Mouse (Mus musculus): ENCODE results near the gene Map3k19. TPM values are rescaled to one million over a fixed set of nuclear protein-coding genes. Genes with fewer than 3 reads are reported as not detected.

Gene Map3k19
- total and polyA plus RNA-seq, 3 experiments: 0.04 TPM; not detected in 2

DNA sequence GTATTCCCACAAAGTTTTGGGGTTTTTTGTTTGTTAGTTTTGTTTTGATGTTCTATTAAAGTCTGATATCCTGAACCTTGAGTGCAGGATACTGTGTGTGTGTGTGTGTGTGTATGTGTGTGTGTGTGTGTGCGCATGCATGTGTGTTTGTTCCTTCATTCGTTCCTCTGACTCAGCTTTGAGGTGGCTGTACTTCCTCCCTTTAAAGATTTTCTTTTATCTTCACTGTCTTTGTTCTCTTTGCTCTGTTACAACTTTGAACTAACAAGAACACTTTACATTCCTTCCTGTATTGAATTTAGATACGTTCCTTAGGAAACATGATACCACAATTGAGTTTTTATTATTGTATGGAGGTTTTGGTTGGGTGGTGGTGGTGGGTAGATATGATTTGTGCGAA lies 58.5 kb downstream of the Map3k19 start:
- no peak for DNase-seq (ENCODE audit: extremely low read depth)
- Histone ChIP-seq H3K36me3 (replicated peaks in 1 of 2; ENCODE audit: control insufficient read depth in 1 of 2, insufficient read depth in 1 of 2, low read length in 1 of 2) (peaks cover 26 to 69% of the 10 kb centered on the region in 2 experiments), H3K27me3 (replicated peaks) (no peaks in the 10 kb centered on the region), H3K4me2 (ENCODE audit: insufficient read depth, low read depth, poor library complexity, severe bottlenecking) (no peak overlapping the region), H3K4me3 (replicated peaks in 1 of 3; ENCODE audit: low read depth in 2 of 3, low read length in 2 of 3, poor library complexity in 1 of 3) (no peak overlapping the region), H3K9ac (ENCODE audit: insufficient read depth, low read depth) (no peak overlapping the region), H3K9me3 (replicated peaks; ENCODE audit: low read length) (no peaks in the 10 kb centered on the region), H3K27ac (ENCODE audit: insufficient read depth, low read depth) (no peak overlapping the region; the same call in 1 of the 2 replicates), H3K4me1 (ENCODE audit: control insufficient read depth in 1 of 2, insufficient read depth in 2 of 2) (peaks cover 11 to 40% of the 10 kb centered on the region in 2 experiments), H3K79me2 (replicated peaks; ENCODE audit: control insufficient read depth, extremely low read depth, insufficient read depth, poor library complexity, severe bottlenecking) (peaks cover 36% of the 10 kb centered on the region)
- in situ Hi-C loops (cut with MboI; ENCODE audit: low pct_ligation_motif_present, low pct_unique_long_range_greater_than_20kb, low sequenced_read_pairs) (no loop called here), dilution Hi-C loops (cut with MboI; ENCODE audit: extremely low pct_ligation_motif_present, extremely low pct_unique_long_range_greater_than_20kb, low sequenced_read_pairs) (no loop called here)
- TF ChIP-seq KAT2A (IDR thresholded peaks at IDR 0.05; ENCODE audit: insufficient replicate concordance, low read length): no peak
- TF ChIP-seq CHD2 (IDR thresholded peaks at IDR 0.05; ENCODE audit: low read length): no peak
- TF ChIP-seq NELFE (IDR thresholded peaks at IDR 0.05; ENCODE audit: low read depth, low read length): no peak
- TF ChIP-seq USF2 (conservative IDR thresholded peaks at IDR 0.05; ENCODE audit: low read depth, low read length): no peak
- no peak for TF ChIP-seq RCOR1 (conservative IDR thresholded peaks at IDR 0.05; ENCODE audit: low read depth, low read length)
- TF ChIP-seq TCF12 (IDR thresholded peaks at IDR 0.05; ENCODE audit: low read depth, low read length): no peak
- no peak for TF ChIP-seq BHLHE40 (IDR thresholded peaks at IDR 0.05; ENCODE audit: low read depth, low read length)
- no peak for TF ChIP-seq E2F4 (IDR thresholded peaks at IDR 0.05; ENCODE audit: insufficient replicate concordance, low read depth, low read length)
- TF ChIP-seq ETS1 (conservative IDR thresholded peaks at IDR 0.05; ENCODE audit: low read depth, low read length): no peak
- TF ChIP-seq GABPA (IDR thresholded peaks at IDR 0.05; ENCODE audit: insufficient replicate concordance, low read depth, low read length): no peak
- no peak for TF ChIP-seq USF1 (IDR thresholded peaks at IDR 0.05; ENCODE audit: low read depth, low read length)
- no peak for TF ChIP-seq RAD21 (IDR thresholded peaks at IDR 0.05; ENCODE audit: low read depth, low read length)
- TF ChIP-seq CTCF (conservative IDR thresholded peaks at IDR 0.05 in 1 of 2, IDR thresholded peaks at IDR 0.05 in 1 of 2; ENCODE audit: low read depth in 2 of 2, low read length in 2 of 2): no peak
- no peak for TF ChIP-seq SMC3 (IDR thresholded peaks at IDR 0.05; ENCODE audit: low read depth, low read length)
- no peak for TF ChIP-seq ZNF384 (IDR thresholded peaks at IDR 0.05; ENCODE audit: low read depth, low read length)
- no peak for TF ChIP-seq ELF1 (IDR thresholded peaks at IDR 0.05; ENCODE audit: low read depth, low read length)

GRCm38 (mm10) chr1:127795087-127795769 lies 59.6 kb downstream of the Map3k19 start:
- H3K9ac ChIP-seq (ENCODE audit: insufficient read depth, low read depth): no peak overlapping the region
- dilution Hi-C loops (cut with MboI; ENCODE audit: extremely low pct_ligation_motif_present, extremely low pct_unique_long_range_greater_than_20kb, low sequenced_read_pairs): no loop called here
- H3K4me1 ChIP-seq (ENCODE audit: control insufficient read depth in 1 of 2, insufficient read depth in 2 of 2): peaks cover 8 to 30% of the 10 kb centered on the region in 2 experiments
- H3K4me3 ChIP-seq (replicated peaks in 1 of 3; ENCODE audit: low read depth in 2 of 3, low read length in 2 of 3, poor library complexity in 1 of 3): no peak overlapping the region
- peaks cover 45% of the 10 kb centered on the region for H3K79me2 ChIP-seq (replicated peaks; ENCODE audit: control insufficient read depth, extremely low read depth, insufficient read depth, poor library complexity, severe bottlenecking)
- H3K9me3 ChIP-seq (replicated peaks; ENCODE audit: low read length): no peaks in the 10 kb centered on the region
- in situ Hi-C loops (cut with MboI; ENCODE audit: low pct_ligation_motif_present, low pct_unique_long_range_greater_than_20kb, low sequenced_read_pairs): no loop called here
- TF ChIP-seq CTCF (conservative IDR thresholded peaks at IDR 0.05 in 1 of 2, IDR thresholded peaks at IDR 0.05 in 1 of 2; ENCODE audit: low read depth in 2 of 2, low read length in 2 of 2) (no peak), ZKSCAN1 (IDR thresholded peaks at IDR 0.05; ENCODE audit: borderline replicate concordance, low read depth, low read length) (no peak), NRF1 (IDR thresholded peaks at IDR 0.05; ENCODE audit: low read depth, low read length) (no peak), UBTF (IDR thresholded peaks at IDR 0.05; ENCODE audit: low read depth, low read length) (no peak), E2F4 (IDR thresholded peaks at IDR 0.05; ENCODE audit: insufficient replicate concordance, low read depth, low read length) (no peak), PAX5 (IDR thresholded peaks at IDR 0.05; ENCODE audit: low read length) (no peak), SIN3A (IDR thresholded peaks at IDR 0.05; ENCODE audit: low read length) (no peak), MYC (IDR thresholded peaks at IDR 0.05; ENCODE audit: low read depth, low read length) (no peak), BHLHE40 (IDR thresholded peaks at IDR 0.05; ENCODE audit: low read depth, low read length) (no peak), TBP (conservative IDR thresholded peaks at IDR 0.05; ENCODE audit: low read depth, low read length) (no peak), USF1 (IDR thresholded peaks at IDR 0.05; ENCODE audit: low read depth, low read length) (no peak), JUN (IDR thresholded peaks at IDR 0.05; ENCODE audit: insufficient read depth, low read depth, low read length) (no peak)
- H3K4me2 ChIP-seq (ENCODE audit: insufficient read depth, low read depth, poor library complexity, severe bottlenecking): no peak overlapping the region
- H3K36me3 ChIP-seq (replicated peaks in 1 of 2; ENCODE audit: control insufficient read depth in 1 of 2, insufficient read depth in 1 of 2, low read length in 1 of 2): peaks cover 26 to 69% of the 10 kb centered on the region in 2 experiments
- DNase-seq (ENCODE audit: extremely low read depth): no peak
- no peak overlapping the region for H3K27ac ChIP-seq (ENCODE audit: insufficient read depth, low read depth)
- H3K27me3 ChIP-seq (replicated peaks): no peaks in the 10 kb centered on the region
